Mouse (Mus musculus): ENCODE measurements around the gene Wdr90. TPM values are rescaled to one million over a fixed set of nuclear protein-coding genes. Genes with fewer than 3 reads are reported as not detected.

Gene Wdr90
- polyA plus RNA-seq, 1 experiment from 2014 or later, result 32.1 TPM

DNA sequence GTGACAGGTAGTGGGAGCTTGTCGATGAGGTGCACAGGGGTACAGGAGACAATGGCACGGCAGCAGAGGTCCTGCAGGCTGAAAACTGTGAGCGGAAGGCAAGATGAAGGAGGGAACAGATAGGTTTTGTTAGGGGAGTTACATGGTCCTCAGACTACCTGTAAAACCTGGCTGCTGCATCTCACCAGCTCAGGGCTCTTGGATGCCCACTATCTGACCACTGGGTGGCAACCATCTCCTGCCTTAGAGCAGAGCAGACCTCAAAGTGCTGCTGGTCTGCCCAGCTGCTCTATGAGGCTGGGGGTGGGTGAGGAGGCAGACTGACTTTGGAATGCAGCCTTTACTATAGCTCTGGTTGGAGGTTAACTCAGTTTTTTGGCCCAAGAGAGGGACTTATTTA lies 22.5 kb upstream of the Wdr90 start:
- no peak overlapping the region for H3K4me2 ChIP-seq (replicated peaks)
- no peaks in the 10 kb centered on the region for H3K27me3 ChIP-seq
- no peak overlapping the region for H3K4me3 ChIP-seq (replicated peaks)
- H3K9ac ChIP-seq, result no peak overlapping the region
- 88% methylated on average over 3 of the region's 3 CpGs for WGBS
- H3K27ac ChIP-seq (replicated peaks), result no peak overlapping the region
- H3K9me3 ChIP-seq (replicated peaks), result no peaks in the 10 kb centered on the region
- peaks cover 59% of the 10 kb centered on the region for H3K36me3 ChIP-seq
- peaks cover 13% of the 10 kb centered on the region for H3K4me1 ChIP-seq
- no peak for ATAC-seq (ENCODE audit: insufficient number of reproducible peaks, low FRiP score, low TSS enrichment, low read depth)

DNA sequence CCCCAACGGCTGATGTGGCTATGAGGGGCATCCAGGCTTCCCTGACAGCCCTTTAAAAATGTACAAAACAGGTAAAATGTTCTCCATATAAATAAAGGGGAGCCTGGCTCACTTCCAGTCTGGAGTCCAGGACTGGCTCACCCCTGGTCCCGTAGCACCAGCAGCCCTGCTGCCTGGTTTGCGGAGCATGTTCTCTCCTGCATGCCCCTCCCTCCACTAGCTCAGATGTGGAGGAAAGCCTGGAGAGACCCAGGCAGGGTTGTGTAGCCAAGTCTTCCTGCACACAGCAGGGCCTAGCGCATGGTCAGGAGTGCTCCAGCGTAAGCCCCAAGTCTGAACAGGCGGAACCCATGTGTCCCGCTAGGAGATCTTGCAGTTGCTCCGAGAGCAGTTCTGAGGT lies 22.0 kb upstream of the Wdr90 start:
- Histone ChIP-seq H3K4me1 (peaks cover 13% of the 10 kb centered on the region), H3K4me3 (replicated peaks) (no peak overlapping the region), H3K9me3 (replicated peaks) (no peaks in the 10 kb centered on the region), H3K4me2 (replicated peaks) (no peak overlapping the region), H3K36me3 (peaks cover 59% of the 10 kb centered on the region), H3K27ac (replicated peaks) (no peak overlapping the region), H3K27me3 (no peaks in the 10 kb centered on the region), H3K9ac (no peak overlapping the region)
- 79% methylated on average over 8 of the region's 8 CpGs for WGBS
- ATAC-seq (ENCODE audit: insufficient number of reproducible peaks, low FRiP score, low TSS enrichment, low read depth), result no peak

- Histone ChIP-seq H3K9ac (0 out of 2 replicates have a peak overlapping the region, but pooled peaks have one; percentile 6), H3K27ac (replicated peaks) (no peak overlapping the region), H3K36me3 (peaks cover 59% of the 10 kb centered on the region), H3K9me3 (replicated peaks) (no peaks in the 10 kb centered on the region), H3K27me3 (no peaks in the 10 kb centered on the region), H3K4me1 (peaks cover 13% of the 10 kb centered on the region), H3K4me2 (replicated peaks) (no peak overlapping the region), H3K4me3 (replicated peaks) (no peak overlapping the region)
- ATAC-seq (ENCODE audit: insufficient number of reproducible peaks, low FRiP score, low TSS enrichment, low read depth), result no peak
- WGBS, result 30% methylated on average over 5 of the region's 5 CpGs
These were observed 21.0 kb upstream of the Wdr90 start for GRCm38 (mm10) chr17:25882306-25882705.

GRCm38 (mm10) chr17:25881691-25882090 lies 20.4 kb upstream of the Wdr90 start:
- ATAC-seq (ENCODE audit: insufficient number of reproducible peaks, low FRiP score, low TSS enrichment, low read depth), result no peak
- WGBS, result 30% methylated on average over 4 of the region's 4 CpGs
- Histone ChIP-seq H3K9me3 (replicated peaks) (no peaks in the 10 kb centered on the region), H3K27me3 (no peaks in the 10 kb centered on the region), H3K27ac (replicated peaks) (no peak overlapping the region), H3K9ac (no peak overlapping the region), H3K4me1 (peaks cover 17% of the 10 kb centered on the region), H3K36me3 (peaks cover 58% of the 10 kb centered on the region), H3K4me3 (replicated peaks) (no peak overlapping the region), H3K4me2 (replicated peaks) (no peak overlapping the region)

DNA sequence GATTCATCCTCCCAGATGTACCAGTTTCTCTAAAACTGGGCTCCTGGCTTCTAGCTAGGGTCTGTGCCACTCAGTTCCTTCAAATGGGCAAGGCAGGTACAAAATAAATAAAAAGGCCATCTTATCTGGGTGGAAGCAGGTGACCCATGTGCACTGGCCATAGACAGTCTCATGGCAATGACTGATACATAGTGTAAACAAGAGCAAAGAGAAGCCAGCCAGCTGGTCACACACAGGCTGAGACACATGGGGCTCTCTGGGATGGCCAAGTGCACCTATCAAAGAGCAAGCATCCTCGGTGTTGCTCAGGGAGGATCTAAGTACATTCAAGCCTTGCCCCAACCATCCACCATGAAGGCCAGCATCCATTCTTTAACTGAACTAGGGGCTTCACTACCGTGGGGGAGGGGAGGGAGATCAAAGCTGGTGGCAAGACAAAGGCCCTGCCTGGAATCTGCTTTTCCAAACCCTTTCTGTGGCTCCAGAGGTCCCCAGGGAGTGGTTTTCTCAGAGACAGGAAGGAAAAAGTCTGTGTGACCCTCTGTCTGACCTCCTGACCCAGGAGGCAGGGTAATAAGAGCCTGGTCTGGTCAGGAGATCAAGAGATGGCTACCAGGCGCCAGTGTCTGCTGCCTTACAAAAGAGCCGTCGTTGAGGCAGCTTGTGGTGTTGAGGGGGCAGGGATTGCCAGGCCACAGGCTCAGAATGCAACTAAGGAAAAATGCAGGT lies 19.8 kb upstream of the Wdr90 start:
- Histone ChIP-seq H3K9ac (no peak overlapping the region), H3K27ac (replicated peaks) (no peak overlapping the region), H3K4me2 (replicated peaks) (no peak overlapping the region), H3K27me3 (no peaks in the 10 kb centered on the region), H3K4me1 (peaks cover 23% of the 10 kb centered on the region), H3K4me3 (replicated peaks) (no peak overlapping the region), H3K36me3 (peaks cover 56% of the 10 kb centered on the region), H3K9me3 (replicated peaks) (no peaks in the 10 kb centered on the region)
- 17% methylated on average over 5 of the region's 5 CpGs for WGBS
- ATAC-seq (ENCODE audit: insufficient number of reproducible peaks, low FRiP score, low TSS enrichment, low read depth), result no peak

DNA sequence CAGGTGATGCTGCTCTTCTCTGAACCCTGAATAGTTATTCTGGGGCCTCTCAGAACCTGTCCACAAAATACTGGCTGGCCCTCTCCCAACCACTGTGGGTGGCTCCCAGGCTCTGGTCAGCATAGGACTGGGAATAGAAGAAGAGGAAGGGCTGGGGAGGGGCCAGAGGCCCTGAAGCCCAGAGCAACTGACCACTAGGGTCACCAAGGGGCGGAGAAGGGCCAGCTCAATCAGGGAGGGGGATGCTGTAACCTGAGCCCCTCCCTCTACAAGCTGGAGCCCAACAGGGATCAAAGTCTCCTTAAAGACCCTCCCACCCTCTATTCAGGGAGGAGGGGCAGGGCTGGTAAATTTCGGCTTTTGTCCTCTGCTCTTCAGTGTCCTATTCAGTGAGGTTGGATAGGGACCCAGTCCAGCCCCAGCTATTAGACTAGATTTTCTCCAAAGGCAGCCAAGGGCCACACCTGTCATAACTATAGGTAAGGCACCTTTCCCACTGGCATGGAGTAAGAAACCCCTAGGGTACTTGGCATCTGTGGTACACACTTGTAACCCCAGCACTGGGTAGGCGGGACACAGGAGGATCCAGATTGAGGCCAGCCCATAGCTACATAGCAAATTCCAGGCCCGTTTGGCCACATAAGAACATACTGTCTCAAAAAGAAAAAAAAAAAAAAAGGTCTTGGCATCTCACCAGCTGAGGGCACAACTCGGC lies 19.1 kb upstream of the Wdr90 start, which contains the start of gene Wfikkn1:
Gene Wfikkn1, minus strand, starts transcription at position 663 of the 715 bp plus-strand sequence.
- peaks cover 27% of the 10 kb centered on the region for H3K4me1 ChIP-seq
- no peak within 1 kb of the TSS for H3K9ac ChIP-seq
- H3K9me3 ChIP-seq (replicated peaks), result no peaks in the 10 kb centered on the region
- no peak within 1 kb of the TSS for H3K4me2 ChIP-seq (replicated peaks)
- peaks cover 50% of the 10 kb centered on the region for H3K36me3 ChIP-seq
- no peak within 1 kb of the TSS for H3K27ac ChIP-seq (replicated peaks)
- WGBS, result 34% methylated on average over 5 of the region's 5 CpGs
- no peak within 1 kb of the TSS for H3K4me3 ChIP-seq (replicated peaks)
- ATAC-seq (ENCODE audit: insufficient number of reproducible peaks, low FRiP score, low TSS enrichment, low read depth), result no peak
- H3K27me3 ChIP-seq, result no peaks in the 10 kb centered on the region

- Histone ChIP-seq H3K27ac (replicated peaks) (no peak overlapping the region), H3K4me3 (replicated peaks) (no peak overlapping the region), H3K4me1 (peaks cover 27% of the 10 kb centered on the region), H3K27me3 (no peaks in the 10 kb centered on the region), H3K9me3 (replicated peaks) (no peaks in the 10 kb centered on the region), H3K4me2 (replicated peaks) (no peak overlapping the region), H3K9ac (no peak overlapping the region), H3K36me3 (peaks cover 46% of the 10 kb centered on the region)
- 71% methylated on average over 8 of the region's 8 CpGs for WGBS
- no peak for ATAC-seq (ENCODE audit: insufficient number of reproducible peaks, low FRiP score, low TSS enrichment, low read depth)
These were observed 18.4 kb upstream of the Wdr90 start for GRCm38 (mm10) chr17:25879750-25880149.

DNA sequence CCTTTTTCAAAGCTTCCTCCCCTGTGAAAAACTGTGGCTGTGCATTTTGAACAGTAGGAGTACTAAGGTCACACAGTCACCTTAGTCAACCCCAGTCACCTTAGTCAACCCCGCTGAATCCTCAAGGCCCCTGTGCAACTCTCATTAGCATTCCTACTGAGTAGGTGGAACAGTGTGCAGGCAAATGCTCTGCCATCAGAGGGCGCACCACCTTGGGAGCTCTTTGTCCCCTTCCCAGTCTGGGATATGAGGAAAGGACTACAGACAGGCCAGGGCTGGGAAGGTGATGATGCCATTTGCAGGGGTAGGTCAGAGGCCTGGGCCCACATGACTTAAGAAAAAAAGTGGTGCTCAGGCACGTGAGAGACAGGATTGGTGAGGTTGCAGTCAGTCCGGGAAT lies 18.0 kb upstream of the Wdr90 start:
- WGBS, result 45% methylated on average over 4 of the region's 4 CpGs
- peaks cover 41% of the 10 kb centered on the region for H3K36me3 ChIP-seq

GRCm38 (mm10) chr17:25878611-25879180 lies 17.4 kb upstream of the Wdr90 start:
- ATAC-seq (ENCODE audit: insufficient number of reproducible peaks, low FRiP score, low TSS enrichment, low read depth), result no peak
- Histone ChIP-seq H3K27me3 (no peaks in the 10 kb centered on the region), H3K4me1 (peaks cover 36% of the 10 kb centered on the region), H3K4me3 (replicated peaks) (no peak overlapping the region), H3K9me3 (replicated peaks) (no peaks in the 10 kb centered on the region), H3K4me2 (replicated peaks) (no peak overlapping the region), H3K27ac (replicated peaks) (no peak overlapping the region), H3K36me3 (peaks cover 35% of the 10 kb centered on the region), H3K9ac (no peak overlapping the region)
- WGBS, result 86% methylated on average over 19 of the region's 19 CpGs

More for the DNA sequence above, 18.0 kb upstream of the Wdr90 start:
- Histone ChIP-seq H3K4me3 (replicated peaks) (no peak overlapping the region), H3K27me3 (no peaks in the 10 kb centered on the region), H3K4me2 (replicated peaks) (no peak overlapping the region), H3K4me1 (peaks cover 31% of the 10 kb centered on the region), H3K9me3 (replicated peaks) (no peaks in the 10 kb centered on the region), H3K27ac (replicated peaks) (no peak overlapping the region), H3K9ac (no peak overlapping the region)
- no peak for ATAC-seq (ENCODE audit: insufficient number of reproducible peaks, low FRiP score, low TSS enrichment, low read depth)

- WGBS, result 92% methylated on average over 32 of the region's 32 CpGs
- H3K4me3 ChIP-seq (replicated peaks), result no peak overlapping the region
- peaks cover 37% of the 10 kb centered on the region for H3K4me1 ChIP-seq
- H3K9ac ChIP-seq, result no peak overlapping the region
- H3K4me2 ChIP-seq (replicated peaks), result no peak overlapping the region
- no peak for ATAC-seq (ENCODE audit: insufficient number of reproducible peaks, low FRiP score, low TSS enrichment, low read depth)
- H3K36me3 ChIP-seq, result peaks cover 28% of the 10 kb centered on the region
- H3K27me3 ChIP-seq, result no peaks in the 10 kb centered on the region
- H3K9me3 ChIP-seq (replicated peaks), result no peaks in the 10 kb centered on the region
- no peak overlapping the region for H3K27ac ChIP-seq (replicated peaks)
These were observed 16.7 kb upstream of the Wdr90 start for GRCm38 (mm10) chr17:25877741-25878610.

GRCm38 (mm10) chr17:25877025-25877424 lies 15.7 kb upstream of the Wdr90 start:
- WGBS, result 94% methylated on average over 3 of the region's 3 CpGs

More at GRCm38 (mm10) chr17:25877025-25877424, 15.7 kb upstream of the Wdr90 start:
- no peaks in the 10 kb centered on the region for H3K27me3 ChIP-seq
- peaks cover 37% of the 10 kb centered on the region for H3K4me1 ChIP-seq
- H3K9ac ChIP-seq, result no peak overlapping the region
- H3K4me3 ChIP-seq (replicated peaks), result 0 out of 2 replicates have a peak overlapping the region, but pooled peaks have one; percentile 86
- no peak for ATAC-seq (ENCODE audit: insufficient number of reproducible peaks, low FRiP score, low TSS enrichment, low read depth)
- H3K27ac ChIP-seq (replicated peaks), result no peak overlapping the region
- H3K4me2 ChIP-seq (replicated peaks), result no peak overlapping the region
- peaks cover 19% of the 10 kb centered on the region; the same call in 1 of the 2 replicates for H3K36me3 ChIP-seq
- H3K9me3 ChIP-seq (replicated peaks), result no peaks in the 10 kb centered on the region
